Mouse (Mus musculus): Measurements from ENCODE around the gene Ccdc93.

The Ccdc93 gene

GRCm38 (mm10) chr1:121518609-121519008 is 87.8 kb downstream of the Ccdc93 start:
- DNase-seq (ENCODE audit: low spot score): no peak

- DNase-seq (ENCODE audit: low spot score): no peak
Observed at GRCm38 (mm10) chr1:121527061-121527460, 96.2 kb downstream of the Ccdc93 start.

- no peak for DNase-seq (ENCODE audit: low spot score)
Observed at GRCm38 (mm10) chr1:121527600-121528398, 97.0 kb downstream of the Ccdc93 start.

- DNase-seq (ENCODE audit: low spot score): no peak
Observed at GRCm38 (mm10) chr1:121528399-121528720, 97.5 kb downstream of the Ccdc93 start, which contains the start of gene Htr5b. Gene Htr5b (minus strand): TSS chr1:121528465.

- DNase-seq (ENCODE audit: low spot score): no peak
Observed at GRCm38 (mm10) chr1:121529286-121529685, 98.4 kb downstream of the Ccdc93 start.

GRCm38 (mm10) chr1:121531439-121531838 is 100.6 kb downstream of the Ccdc93 start:
- DNase-seq (ENCODE audit: low spot score): no peak

GRCm38 (mm10) chr1:121540361-121540760 is 109.5 kb downstream of the Ccdc93 start:
- DNase-seq (ENCODE audit: low spot score): no peak

GRCm38 (mm10) chr1:121546844-121547243 is 116.0 kb downstream of the Ccdc93 start:
- DNase-seq (ENCODE audit: low spot score): no peak

- no peak for DNase-seq (ENCODE audit: low spot score)
Observed at GRCm38 (mm10) chr1:121548667-121549066, 117.8 kb downstream of the Ccdc93 start.

GRCm38 (mm10) chr1:121549456-121549855 is 118.6 kb downstream of the Ccdc93 start:
- no peak for DNase-seq (ENCODE audit: low spot score)

- no peak for DNase-seq (ENCODE audit: low spot score)
Observed at GRCm38 (mm10) chr1:121550801-121551456, 120.1 kb downstream of the Ccdc93 start.

- no peak for DNase-seq (ENCODE audit: low spot score)
Observed at GRCm38 (mm10) chr1:121551457-121551835, 120.6 kb downstream of the Ccdc93 start.
